Mouse (Mus musculus): Measurements from ENCODE around the gene Usp36. TPM values are rescaled to one million over a fixed set of nuclear protein-coding genes. Genes with fewer than 3 reads are reported as not detected.
A peak's percentile ranks its signal among the peaks of the same experiment; 100 is the strongest.

The Usp36 gene
- polyA plus RNA-seq, 1 experiment, result 28.4 TPM

DNA sequence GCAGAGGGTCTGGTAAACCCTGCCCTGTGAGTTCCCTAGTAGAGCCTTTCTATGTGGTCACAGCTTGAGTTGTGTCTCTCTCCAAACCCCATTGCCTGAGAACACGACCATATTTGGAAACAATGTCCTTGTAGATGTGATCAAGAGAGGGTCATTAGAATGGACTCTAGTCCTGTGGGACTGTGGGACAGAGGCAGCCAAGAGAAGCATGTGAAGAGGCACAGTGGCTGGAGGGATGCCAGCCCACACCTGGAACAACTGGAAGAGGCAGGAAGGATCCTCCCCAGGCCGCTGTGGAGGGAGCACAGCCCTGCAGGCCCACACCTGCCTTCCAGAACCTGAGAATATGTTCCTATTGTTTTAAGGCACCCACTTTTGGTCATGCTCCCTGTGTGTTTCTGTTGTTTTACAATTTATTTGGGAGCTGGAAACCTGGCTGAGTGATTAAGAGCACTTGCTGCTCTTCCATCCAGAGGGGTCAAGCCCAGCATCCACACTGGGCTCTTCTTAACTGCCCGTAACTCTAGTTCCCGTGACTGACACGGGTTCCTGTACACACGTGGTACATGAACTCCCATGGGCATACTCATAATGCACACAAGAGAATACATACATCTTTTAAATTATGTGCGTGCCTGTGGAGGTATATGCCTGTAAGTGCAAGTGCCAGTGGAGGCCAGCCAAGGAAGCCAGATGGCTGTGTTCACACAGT, 36.4 kb downstream of the Usp36 start:
- no peak for DNase-seq (ENCODE audit: extremely low spot score in 1 of 2, low spot score in 1 of 2)

GRCm38 (mm10) chr11:118249012-118249383, 41.0 kb downstream of the Usp36 start:
- no peak for DNase-seq (ENCODE audit: extremely low spot score in 1 of 2, low spot score in 1 of 2)

GRCm38 (mm10) chr11:118248150-118249011, 41.7 kb downstream of the Usp36 start, which contains the start of gene Cyth1:
TSS of gene Cyth1 (minus strand) at chr11:118248592.
- DNase-seq (ENCODE audit: extremely low spot score in 1 of 2, low spot score in 1 of 2), result peak; percentile 97 to 99

DNA sequence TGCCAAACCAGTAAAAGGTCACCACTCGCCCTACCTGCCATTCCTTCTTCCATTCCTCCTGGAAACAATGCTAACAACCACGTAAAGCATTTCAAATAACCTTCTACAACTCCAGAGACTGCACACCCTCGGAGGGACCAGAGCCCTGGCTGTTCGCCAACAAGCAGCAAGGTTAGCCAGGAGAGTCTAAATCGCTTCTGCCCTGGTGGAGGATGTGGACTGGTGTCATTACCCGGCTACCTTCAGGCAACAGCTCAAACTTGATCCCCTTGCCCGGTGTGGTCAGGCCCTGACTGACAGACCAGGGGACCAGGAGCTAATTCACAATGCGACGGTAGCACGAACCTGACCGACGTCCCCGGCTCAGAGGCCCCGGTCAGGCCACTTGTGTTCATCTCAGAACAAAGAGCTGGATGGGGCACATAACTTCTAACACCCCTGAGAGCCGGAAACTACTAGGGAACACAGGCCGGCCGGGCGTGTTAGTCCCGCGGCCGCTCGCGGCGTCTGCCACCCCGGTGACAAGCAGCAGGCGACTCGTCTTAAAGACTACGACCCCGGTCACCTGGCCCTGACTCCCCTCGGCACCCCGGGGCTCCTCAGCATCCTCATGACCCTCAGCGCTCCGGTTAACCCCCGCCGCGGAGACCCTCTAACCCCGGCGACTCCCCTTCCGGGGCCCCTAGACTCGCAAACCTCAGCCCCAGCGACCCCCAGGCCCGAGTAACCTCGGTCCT, 42.5 kb downstream of the Usp36 start:
- DNase-seq (ENCODE audit: extremely low spot score in 1 of 2, low spot score in 1 of 2), result no peak

GRCm38 (mm10) chr11:118246724-118247123, 43.3 kb downstream of the Usp36 start:
- no peak for DNase-seq (ENCODE audit: extremely low spot score in 1 of 2, low spot score in 1 of 2)

DNA sequence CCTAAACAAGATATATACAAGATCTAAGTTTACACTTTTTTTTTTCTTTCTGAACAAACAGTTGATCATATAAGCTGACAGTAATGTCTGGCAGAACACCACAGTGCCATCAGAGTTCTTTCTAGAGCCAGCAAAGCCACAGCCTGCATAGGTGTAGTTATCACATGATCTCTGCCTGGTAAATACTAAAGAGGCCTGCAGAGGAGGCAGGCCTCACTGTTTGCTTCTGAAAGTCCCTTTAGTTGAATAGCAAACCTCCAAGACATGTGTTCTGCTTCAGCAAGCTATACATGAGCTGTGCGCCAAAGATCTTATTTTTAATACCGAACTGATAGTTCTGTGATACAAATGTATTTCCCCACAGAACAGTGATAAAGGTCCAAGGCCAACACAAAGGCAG, 44.9 kb downstream of the Usp36 start:
- no peak for DNase-seq (ENCODE audit: extremely low spot score in 1 of 2, low spot score in 1 of 2)

DNA sequence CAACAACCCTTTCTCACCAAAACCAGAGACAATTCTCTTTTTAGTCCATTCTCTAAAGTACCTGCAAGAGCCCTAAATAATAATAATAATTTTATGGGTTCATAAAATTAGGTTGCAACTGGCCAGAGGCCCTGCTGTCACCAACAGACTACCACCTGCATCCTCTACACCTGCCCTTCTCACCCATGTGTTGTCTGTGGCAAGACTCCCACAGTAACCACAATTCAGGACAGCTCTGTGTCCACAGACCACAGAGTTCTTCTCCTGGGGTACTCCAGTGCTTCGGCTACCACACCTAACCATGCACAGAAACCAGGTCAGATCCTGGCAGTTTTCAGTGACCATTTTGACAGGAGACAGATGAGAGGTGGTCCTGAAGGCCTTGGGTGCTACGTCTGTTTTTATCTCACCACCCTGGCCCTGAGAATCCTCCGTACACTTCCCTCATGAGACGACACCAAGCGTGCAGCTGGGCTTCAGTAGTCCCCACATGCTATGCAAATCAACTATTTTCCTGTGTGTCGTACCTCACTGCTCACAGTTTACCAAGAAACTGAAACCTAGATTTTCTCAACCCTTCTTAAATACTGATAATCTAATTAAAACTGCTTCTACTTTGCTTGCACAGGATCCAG, 46.3 kb downstream of the Usp36 start:
- no peak for DNase-seq (ENCODE audit: extremely low spot score in 1 of 2, low spot score in 1 of 2)

GRCm38 (mm10) chr11:118242506-118242905, 47.5 kb downstream of the Usp36 start:
- no peak for DNase-seq (ENCODE audit: extremely low spot score in 1 of 2, low spot score in 1 of 2)

DNA sequence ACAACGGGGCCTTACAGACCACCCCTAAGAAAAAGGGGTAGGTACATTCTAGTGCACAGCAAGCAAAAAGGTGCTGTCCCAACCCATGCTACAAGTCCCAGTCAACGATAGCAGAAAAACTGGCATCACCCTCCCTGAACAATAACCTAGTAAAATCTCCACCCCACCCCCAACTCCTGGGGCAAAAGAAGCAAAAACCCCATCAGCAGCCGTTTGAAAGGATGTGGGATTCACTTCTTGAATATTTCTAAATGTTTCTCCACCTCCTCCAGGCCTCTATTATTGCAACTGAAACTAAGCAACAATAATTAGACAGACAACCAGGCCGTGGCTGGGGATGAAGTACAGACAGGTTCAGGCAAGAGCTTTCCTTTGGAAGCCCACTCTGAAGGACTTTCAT, 49.7 kb downstream of the Usp36 start:
- no peak for DNase-seq (ENCODE audit: extremely low spot score in 1 of 2, low spot score in 1 of 2)

GRCm38 (mm10) chr11:118239281-118240198, 50.5 kb downstream of the Usp36 start:
- DNase-seq (ENCODE audit: extremely low spot score in 1 of 2, low spot score in 1 of 2), result no peak

- DNase-seq (ENCODE audit: extremely low spot score in 1 of 2, low spot score in 1 of 2), result no peak
Observed at GRCm38 (mm10) chr11:118236520-118237190, 53.4 kb downstream of the Usp36 start.

- DNase-seq (ENCODE audit: extremely low spot score in 1 of 2, low spot score in 1 of 2), result no peak
Observed at GRCm38 (mm10) chr11:118234929-118235328, 55.1 kb downstream of the Usp36 start.

- DNase-seq (ENCODE audit: extremely low spot score in 1 of 2, low spot score in 1 of 2), result no peak
Observed at GRCm38 (mm10) chr11:118234500-118234899, 55.5 kb downstream of the Usp36 start.

DNA sequence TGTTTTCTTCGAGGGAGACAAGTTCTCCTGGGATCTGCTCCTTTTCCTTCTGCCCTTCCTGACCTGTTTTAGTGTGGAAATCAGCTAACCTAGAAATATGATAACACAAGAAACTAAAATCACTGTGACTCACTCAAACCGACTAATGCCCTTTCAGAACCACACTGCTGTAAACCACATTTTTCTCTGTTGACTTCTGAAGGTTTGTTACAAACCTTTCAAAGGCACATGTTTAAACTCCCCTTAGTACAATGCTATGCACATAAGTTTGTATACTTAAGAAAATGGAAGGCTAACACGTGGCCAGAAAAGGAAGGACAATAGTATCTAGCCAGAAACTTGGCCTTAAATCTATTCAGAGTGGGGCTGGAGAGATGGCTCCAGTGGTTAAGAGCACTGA, 56.1 kb downstream of the Usp36 start:
- DNase-seq (ENCODE audit: extremely low spot score in 1 of 2, low spot score in 1 of 2), result no peak

GRCm38 (mm10) chr11:118232314-118232831, 57.7 kb downstream of the Usp36 start:
- DNase-seq (ENCODE audit: extremely low spot score in 1 of 2, low spot score in 1 of 2), result no peak

DNA sequence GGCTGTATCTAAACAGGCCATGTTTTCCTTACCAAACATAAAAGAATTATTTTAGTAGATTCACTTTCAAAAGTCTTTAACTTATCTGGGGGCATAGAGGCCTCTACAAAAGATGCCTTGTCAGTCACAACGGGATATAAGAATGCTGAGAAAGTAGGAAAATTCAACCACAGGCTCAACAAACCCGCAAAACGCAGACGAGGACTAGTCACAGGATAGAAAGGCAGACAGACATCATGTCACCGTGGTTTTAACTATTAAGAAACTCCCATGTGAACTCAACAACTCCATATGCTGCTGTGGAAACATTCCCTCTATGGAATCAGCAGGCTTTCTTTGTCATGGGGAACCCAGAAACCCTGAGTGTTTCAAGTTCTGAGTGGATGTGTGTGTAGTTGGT, 60.1 kb downstream of the Usp36 start:
- no peak for DNase-seq (ENCODE audit: extremely low spot score in 1 of 2, low spot score in 1 of 2)

DNA sequence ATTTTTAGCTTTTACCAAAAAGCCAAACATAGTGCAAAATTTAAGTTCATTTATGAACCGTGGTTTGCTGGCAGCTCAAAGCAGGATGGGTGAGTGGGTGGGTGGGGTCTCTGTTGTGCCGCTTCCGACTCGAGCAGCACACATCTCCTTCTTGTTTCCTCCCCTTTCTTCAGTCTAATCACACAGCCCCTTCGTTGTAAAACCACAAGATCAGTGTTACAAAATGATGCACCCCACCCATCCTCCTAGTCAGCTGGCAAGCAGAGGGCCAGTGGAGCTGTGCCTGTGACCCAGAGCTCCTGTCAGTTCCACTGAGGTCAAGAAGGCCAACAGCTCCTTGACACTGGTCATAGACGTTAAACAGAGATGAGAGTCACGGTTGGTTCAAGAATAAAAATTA, 62.4 kb downstream of the Usp36 start:
- DNase-seq (ENCODE audit: extremely low spot score in 1 of 2, low spot score in 1 of 2), result no peak

- no peak for DNase-seq (ENCODE audit: extremely low spot score in 1 of 2, low spot score in 1 of 2)
Observed at GRCm38 (mm10) chr11:118226850-118227249, 63.2 kb downstream of the Usp36 start.

DNA sequence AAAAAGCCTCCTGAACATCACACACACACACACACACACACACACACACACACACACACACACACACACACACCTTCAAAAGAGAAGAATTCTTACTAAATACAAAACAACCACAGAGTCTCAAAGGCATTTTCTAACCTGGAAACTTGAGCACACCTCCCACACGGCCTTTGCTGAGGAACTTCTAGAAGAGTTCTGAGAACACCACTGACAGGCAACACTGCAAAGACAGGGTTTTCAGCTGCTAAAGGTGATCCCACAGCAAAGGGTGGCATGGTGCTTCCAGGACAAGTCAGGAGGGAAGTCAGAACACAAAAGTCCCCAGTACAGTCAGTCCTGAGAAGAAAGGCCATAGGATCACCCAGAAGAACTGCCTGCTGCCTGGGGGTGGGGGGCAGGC, 64.2 kb downstream of the Usp36 start:
- no peak for DNase-seq (ENCODE audit: extremely low spot score in 1 of 2, low spot score in 1 of 2)
